Mouse (Mus musculus): ENCODE data around the gene Erc1. TPM values are rescaled to one million over a fixed set of nuclear protein-coding genes. Genes with fewer than 3 reads are reported as not detected.

Erc1 gene
- polyA plus RNA-seq (2017; shearing (Covaris generic)): 7.3 TPM

GRCm38 (mm10) chr6:119848034-119848695 lies at the start of gene Erc1:
Gene Erc1, minus strand, starts transcription at chr6:119848167.

GRCm38 (mm10) chr6:119543803-119544517 lies 304.0 kb downstream of the Erc1 start, which contains the start of gene Wnt5b:
Gene Wnt5b, minus strand, starts transcription at chr6:119544347.

Other genes starting within 250 kb of the Erc1 start
- 24.2 TPM for gene Rad52, start 54.5 kb upstream of the Erc1 start, polyA plus RNA-seq (2017; shearing (Covaris generic))
- 111 TPM for gene Wnk1, start 190.5 kb upstream of the Erc1 start, polyA plus RNA-seq (2017; shearing (Covaris generic))
- 1.4 TPM for gene Ninj2, start 245.2 kb upstream of the Erc1 start, polyA plus RNA-seq (2017; shearing (Covaris generic))

Measured in effector memory CD4-positive, alpha-beta T cell, adult 7 months (primary cell).